Mouse (Mus musculus): ENCODE measurements around the gene Wdr93.

Gene Wdr93

DNA sequence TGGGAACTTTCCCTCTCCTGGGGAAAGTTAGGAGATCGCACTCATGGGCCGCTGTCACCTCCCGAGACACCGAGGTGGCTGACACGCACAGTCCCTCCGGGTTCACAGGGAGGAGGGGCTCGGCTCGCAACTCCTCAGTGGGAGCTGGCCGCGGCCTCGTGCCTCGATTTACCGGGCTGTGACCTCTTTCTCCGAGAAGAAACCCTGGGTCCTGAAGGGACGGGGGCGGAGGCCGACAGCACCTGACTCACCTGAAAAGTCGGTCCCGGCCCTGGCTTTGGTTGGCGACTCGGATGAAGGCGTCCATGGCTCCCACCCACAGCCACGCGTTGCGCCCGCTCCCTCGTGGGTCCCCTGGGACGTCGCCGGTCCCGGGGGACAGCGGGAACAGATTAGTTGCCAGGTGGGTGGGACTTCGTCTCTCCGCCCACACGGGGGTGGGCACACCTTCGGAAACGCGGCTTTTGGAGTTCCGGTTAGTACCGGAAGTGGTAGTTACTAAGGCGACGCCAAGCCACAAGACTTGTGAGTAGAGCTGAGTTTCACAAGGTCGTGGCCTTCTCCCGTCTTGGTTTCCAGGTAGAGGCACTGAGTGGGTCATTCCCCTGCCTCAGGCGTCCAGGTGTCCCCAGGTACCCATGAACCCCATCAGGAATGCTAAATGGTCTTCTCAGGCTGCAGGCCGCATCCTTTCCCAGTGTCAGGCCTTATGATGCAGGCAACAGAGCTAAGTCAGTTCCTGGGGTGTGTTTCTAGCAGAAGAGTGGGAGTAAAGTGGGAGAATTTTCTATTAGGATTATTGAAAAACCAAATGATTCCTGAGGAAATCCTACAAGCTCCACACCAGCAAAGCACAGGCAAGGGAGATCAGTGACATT lies at the start of gene Wdr93, which contains the start of gene Pex11a:
Gene Wdr93 (plus strand): TSS at position 505 of the 878 bp plus-strand sequence.
Gene Pex11a (minus strand): TSS at position 473 of the 878 bp plus-strand sequence.
- DNase-seq (ENCODE audit: low read depth in 1 of 2, low spot score in 2 of 2): peak; percentile 33 to 62

DNA sequence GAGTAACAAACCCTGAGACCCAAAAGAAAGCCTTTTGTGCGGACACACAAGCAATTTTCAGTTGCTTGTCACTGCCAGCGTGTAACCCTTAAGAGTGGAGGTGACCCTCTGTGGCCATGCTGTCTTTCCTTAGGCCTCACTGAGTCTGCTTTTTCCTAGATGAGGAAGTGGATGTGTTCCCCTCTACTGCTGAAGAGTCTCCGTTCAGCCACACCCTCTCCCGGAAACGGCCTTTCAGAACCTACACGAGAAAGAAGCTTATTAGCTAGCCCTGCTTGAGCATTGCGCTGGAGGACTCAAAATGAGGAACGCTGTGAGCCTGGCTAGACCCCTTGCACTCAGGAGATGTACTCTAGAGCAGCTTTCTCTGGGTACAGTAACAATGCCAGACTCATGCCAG lies 46.5 kb upstream of the Wdr93 start:
- DNase-seq (ENCODE audit: low read depth in 1 of 2, low spot score in 2 of 2): peak in 1 of 2 experiments; percentile 9

DNA sequence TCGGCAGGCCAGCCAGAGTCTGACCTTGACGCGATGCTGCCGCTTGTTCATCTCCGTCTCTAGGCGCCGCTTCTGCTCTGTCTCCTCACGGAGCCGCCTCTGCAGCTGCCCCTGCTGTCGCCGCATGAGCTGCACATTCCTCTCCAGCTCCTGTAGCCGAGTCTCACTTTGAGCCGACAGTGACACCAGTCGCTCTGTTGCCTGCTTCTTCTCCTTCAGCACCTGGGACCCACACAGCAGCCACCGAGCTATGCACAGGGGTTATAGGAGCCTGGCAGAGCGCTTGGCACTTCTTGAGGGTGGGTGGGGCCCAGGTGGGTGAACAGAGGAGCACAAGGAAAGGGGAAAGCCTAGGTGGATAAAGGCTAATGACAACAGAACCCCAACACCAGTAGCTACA lies 40.2 kb upstream of the Wdr93 start:
- DNase-seq (ENCODE audit: low read depth in 1 of 2, low spot score in 2 of 2): no peak

DNA sequence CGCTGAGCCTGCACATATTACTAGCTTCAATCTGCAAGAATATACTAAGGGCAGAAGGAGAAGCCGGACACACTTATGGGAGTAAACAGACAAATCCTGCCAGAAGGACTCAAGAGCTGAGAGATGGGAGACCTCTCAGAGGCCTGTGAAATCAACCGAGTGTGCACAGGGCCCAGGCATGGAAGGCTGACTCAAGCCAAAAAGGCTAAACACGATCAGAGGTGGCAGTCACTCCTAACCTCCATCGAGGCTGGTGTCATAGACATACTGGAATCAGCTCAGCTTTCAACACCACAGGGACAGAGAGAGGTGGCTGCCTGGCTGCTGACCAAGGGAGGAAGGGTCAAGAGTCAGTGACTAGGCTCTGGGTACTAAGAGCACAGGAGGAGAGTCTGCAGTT lies 37.8 kb upstream of the Wdr93 start:
- no peak for DNase-seq (ENCODE audit: low read depth in 1 of 2, low spot score in 2 of 2)

DNA sequence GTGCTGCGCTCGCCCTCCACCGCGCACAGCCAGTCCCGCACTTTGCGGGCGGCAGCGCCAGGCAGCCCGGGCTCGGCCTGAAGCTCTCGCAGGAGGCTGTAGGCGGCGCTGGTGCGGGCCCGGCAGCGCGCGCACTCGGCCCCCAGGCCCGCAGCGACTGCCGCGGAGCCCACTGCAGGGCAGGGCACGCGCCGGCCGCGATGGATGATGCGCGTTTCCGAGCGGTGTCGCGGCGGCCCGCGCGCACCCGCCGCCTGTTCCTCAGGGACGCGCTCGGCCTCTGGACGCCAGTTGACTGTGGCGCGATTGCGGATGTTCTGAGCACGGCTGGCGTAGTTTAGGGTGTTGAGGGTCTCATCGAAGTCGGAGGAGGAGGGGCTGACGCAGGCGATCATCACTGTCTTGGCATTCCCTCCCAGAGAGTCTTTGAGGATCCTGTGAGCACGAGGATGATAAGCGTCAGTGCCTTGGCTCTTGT lies 32.8 kb upstream of the Wdr93 start:
- DNase-seq (ENCODE audit: low read depth in 1 of 2, low spot score in 2 of 2): no peak

DNA sequence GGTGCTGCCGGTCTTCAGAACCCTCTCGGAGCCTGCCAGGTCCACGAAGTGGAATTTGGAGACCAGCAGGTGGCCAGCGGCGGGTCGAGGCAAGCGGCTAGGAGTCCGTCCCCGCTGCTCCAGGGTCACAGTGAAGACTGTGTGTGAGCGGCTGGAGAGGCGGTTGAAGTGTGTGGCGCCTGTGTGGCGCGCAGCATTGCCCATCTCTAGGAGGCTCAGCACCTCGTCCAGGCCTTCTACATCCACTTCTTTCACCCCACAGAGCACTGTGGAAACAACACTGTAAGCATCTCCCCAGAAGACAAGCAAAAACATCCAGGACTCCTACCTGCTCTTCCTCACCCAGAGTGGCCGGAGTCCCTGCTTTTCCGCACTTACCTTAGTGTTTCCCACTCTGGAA lies 32.1 kb upstream of the Wdr93 start:
- no peak for DNase-seq (ENCODE audit: low read depth in 1 of 2, low spot score in 2 of 2)

DNA sequence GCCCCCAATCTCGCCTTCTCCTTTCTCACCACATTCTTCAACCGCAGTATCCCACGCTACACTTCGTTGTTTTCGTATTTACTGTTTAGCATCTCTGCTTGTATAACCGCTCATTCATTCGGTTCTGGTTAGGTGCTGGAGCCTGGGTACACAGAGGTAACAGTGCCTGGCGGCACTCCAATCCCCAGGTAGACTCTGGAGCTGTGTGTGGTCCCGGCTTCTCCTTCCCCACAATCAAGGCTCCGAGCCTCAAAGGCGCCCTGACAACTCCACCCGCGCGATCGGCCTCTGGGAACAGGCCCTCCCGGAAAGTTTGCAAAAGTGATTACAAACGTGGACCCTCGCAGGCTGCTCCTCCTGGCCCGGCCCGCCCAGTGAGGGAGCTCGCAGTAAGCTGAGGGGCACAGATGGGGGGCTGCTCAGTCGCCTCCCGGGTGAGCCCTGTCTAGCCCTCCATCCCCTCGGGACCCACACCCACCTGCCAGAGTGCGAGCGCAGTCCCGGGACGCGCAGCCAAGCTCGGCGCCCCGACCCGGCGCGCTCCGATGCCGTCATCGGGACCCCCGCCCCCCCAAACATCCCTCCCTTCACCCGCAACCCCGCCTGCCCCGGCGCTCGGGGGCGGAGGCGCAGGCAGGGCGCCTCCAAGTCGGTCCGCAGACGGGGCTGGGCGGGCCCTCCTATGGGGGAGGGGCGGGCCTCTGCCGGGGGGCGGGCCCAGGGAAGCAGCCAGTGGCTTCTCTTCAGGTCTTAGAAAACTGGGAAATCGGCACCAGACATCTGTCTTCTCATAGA lies 27.6 kb upstream of the Wdr93 start, which contains the start of gene Kif7:
Gene Kif7 (minus strand): TSS at position 534 of the 795 bp plus-strand sequence.
- no peak for DNase-seq (ENCODE audit: low read depth in 1 of 2, low spot score in 2 of 2)

DNA sequence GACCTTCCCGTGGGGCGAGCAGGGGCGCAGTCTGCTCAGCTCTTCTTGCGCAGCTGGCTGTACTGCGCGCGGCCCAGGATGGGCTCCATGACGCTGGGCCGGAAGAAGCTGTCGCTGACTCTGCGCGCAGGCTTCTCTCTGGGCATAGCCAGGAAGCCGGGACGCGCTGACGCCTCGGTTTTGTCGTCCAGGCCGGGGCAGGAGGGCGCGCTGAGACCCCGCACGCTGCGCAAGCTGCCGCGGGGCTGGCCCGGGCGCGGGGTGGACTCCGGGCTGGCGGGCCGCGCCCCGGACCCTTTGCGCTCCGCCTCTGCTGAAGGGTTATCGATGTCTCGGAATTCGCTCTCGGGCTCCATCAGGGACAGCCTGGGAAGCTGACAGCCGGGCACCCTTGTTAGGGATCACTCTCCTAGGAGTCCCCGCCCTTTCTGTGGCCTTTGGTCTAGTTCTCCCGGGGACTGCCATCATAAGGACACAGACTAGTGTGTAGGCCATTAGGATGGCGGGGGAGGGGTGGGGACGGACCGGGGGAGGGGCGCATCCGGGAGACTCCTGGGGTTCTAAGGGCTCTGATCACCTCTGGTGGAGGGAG lies 21.5 kb upstream of the Wdr93 start:
- DNase-seq (ENCODE audit: low read depth in 1 of 2, low spot score in 2 of 2): no peak

DNA sequence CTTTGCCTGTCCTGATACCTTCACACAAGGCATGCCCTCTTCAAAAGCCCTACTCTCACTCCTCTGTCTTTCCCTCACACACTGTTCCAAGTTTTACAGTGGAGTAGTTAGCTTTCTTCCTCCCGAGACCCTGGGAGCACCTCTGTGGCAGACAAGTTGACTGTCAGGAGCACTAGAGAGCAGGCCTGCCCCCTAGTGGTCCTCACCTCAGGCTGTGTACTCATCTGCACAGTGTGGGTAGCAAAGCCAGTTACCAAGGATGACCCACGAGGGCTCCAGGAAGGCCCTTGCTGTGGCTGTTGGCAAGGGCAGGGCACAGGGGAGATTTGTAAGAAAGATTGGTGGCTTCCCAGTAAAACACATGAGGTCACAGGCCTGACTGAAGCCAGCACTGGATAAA lies 15.9 kb upstream of the Wdr93 start:
- DNase-seq (ENCODE audit: low read depth in 1 of 2, low spot score in 2 of 2): no peak

DNA sequence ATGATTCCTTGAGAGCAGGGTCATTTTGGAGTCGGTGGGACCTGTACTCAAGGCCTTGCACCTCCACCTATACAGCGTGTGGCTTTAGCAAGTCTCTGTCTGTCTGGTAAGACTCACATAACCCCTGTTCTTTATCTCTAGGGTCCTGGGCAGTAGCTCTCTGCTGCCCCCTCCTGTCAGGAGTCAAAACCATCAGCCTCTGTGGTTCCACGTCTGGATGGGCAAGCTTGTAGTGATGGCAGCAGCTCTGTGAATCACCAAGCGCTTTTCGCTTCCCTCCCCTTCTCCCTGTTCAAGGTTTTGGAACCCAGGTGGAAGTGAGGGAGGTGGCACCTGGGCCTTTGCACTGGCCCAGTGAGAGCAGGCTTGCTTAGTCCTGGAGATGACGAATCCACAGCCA lies 14.7 kb upstream of the Wdr93 start:
- DNase-seq (ENCODE audit: low read depth in 1 of 2, low spot score in 2 of 2): peak in 1 of 2 experiments; percentile 29

DNA sequence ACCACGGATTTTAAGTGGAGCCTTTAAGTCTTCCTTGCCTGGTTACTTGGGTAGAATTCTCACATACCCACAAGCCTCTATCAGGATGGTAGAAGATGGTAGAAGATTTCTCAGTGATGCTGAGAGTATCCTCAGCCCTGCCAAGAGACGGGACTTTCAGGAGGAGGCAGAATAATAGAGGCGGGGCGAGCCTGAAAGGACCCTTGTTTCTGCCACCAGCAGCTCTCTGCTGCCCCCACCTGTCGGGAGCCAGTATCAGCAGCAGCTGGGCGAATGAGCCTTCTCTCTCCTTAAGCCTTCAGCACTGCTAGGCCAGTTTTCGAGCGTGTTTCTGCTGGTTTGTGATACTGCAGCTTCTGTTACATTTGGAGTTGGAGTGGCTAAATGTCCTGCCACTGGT lies 13.8 kb upstream of the Wdr93 start:
- DNase-seq (ENCODE audit: low read depth in 1 of 2, low spot score in 2 of 2): peak in 1 of 2 experiments; percentile 41

DNA sequence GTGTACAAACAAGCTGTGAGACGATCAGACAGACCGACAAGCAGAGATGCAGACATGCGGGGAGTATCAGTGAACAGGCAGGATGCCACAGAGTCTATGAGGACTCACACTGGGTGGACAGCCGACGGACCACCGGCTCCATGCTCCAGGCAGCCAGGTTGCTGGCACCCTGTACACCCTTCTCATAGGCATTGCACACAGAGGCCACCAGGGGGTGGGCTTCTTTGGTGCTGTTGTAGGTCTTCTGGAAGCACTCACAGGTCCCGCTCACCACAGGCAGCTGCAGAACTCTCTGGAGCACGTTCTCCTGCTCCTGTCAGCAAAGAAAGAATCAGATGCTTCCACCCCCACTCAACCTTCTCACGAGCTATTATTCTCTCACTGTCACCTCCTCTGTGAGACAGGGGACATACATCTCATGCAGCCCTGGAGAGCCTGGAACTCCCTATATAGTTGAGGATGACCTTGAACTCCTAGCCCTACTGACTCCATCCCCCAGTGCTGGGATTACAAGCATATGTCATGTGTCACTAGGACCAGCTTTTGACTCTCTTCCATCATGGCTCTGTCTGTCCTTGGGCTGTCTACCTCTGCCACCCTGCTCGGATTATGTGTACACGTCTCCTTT lies 13.1 kb upstream of the Wdr93 start:
- no peak for DNase-seq (ENCODE audit: low read depth in 1 of 2, low spot score in 2 of 2)

DNA sequence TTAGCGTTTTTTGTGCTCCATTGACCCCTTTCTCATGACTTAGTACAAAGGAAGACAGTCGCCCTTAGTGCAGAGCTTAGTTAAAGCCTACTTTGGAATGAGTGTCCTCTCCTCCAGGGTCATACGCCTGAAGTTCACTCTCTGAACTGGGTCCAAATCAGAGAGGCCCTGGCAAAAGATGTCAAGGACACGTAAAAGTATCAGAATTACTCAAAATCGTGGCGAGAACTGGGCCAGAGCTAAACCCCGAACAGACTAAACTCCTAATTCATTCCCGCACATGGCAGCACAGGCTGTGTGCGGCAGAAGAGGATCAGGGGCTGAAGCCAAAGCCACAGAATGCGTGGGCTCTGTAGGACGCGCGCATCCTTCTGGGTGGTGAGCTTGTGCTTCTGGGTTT lies 11.5 kb upstream of the Wdr93 start:
- DNase-seq (ENCODE audit: low read depth in 1 of 2, low spot score in 2 of 2): no peak

DNA sequence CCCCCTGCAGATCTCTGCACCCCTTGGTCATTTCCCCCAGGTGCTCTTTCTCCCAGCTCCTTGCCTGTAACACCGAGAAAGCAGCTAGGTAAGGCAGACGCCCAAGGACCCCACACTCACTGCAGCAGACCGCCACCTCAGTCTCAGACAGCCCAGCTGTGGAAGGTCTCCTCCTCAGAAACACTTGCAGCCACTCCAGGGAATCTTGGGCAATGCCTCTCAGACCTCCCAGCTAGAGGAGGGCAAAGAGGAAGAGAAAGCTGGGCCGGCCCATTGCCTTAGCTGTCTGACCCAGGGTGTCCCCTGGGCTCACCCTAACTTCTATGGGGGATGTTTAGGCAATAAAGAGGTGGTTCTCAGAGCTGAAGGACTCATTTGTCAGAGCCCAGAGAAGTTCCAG lies 10.3 kb upstream of the Wdr93 start, which contains the start of gene Plin1:
Gene Plin1 (minus strand): TSS at position 282 of the 400 bp plus-strand sequence.
- peak in 1 of 2 experiments; percentile 31 for DNase-seq (ENCODE audit: low read depth in 1 of 2, low spot score in 2 of 2)

DNA sequence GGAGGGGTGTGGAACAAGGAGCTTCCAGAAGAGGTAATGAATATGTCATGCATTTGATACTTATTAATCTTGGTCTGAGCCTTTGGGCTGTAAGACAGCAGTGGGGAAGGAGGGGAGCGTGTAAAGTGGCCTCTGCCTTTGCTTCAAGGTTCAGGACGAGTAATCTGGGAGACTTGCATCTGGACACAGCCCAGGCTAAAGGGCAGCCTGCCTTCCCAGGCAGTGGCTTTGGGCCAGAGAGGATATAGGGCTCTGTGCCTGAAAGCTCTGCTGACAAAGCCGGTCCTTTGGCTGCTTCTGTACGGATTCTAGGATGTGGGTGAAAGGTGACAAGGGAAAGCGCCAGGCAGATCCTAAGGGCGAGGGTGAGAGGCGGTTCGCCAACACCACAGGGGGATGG lies 8.4 kb upstream of the Wdr93 start:
- DNase-seq (ENCODE audit: low read depth in 1 of 2, low spot score in 2 of 2): no peak

DNA sequence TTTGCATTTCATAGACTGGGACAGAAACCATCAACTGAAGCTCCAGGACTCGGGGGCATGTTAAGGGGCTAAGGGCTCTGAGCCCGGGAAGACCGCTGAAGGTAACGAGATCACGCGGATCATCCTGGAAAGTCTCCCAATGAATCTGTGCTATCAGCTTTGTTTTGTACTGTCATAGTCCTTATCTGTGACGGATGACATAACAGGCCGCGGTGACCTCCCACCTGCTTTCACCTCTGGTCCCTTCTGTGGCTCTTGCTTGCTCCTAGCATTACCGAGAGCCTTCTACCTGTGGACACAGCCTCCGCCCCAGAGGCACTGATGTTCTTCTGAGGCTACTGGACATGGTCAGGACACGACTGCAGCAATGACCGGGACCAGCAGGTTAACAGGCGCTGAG lies 6.5 kb upstream of the Wdr93 start:
- no peak for DNase-seq (ENCODE audit: low read depth in 1 of 2, low spot score in 2 of 2)

DNA sequence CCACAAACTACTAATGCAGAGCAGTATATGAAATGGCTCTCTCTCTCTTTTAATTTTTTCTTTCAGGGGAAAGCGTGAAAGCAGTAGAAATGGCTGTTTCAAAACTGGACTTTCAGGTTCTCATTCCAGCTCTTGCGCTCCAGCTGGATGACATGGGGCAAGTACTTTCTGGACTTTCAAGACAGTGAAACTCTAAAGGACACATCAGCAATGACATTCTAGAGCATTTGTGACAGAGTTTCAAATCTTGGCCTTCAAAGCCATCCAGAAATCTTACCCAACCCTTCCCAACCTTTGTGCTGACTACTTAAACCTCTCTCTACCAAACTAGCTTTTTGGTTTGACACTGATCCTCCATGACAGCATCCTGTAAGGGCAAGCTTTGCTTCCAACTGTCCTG lies 4.0 kb upstream of the Wdr93 start:
- no peak for DNase-seq (ENCODE audit: low read depth in 1 of 2, low spot score in 2 of 2)

DNA sequence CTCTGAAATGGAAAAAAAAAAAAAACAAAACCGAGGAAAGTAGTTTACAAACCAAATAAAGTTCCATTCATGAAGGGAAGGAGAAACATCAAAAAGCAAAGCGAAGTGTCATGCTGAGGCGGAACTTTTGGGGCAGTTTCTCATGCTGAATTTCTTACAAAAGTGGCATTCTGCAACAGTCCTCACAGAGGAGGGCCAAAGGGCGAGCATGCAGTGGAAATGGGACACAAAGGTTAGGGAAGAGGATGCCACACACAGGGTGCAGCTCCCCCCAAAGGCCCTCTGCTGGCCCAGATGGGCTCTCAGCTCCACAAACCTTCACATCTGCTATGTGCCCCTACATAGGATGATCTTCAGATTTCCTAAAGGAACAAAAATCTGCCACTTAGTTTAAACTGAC lies 2.7 kb upstream of the Wdr93 start:
- DNase-seq (ENCODE audit: low read depth in 1 of 2, low spot score in 2 of 2): no peak

DNA sequence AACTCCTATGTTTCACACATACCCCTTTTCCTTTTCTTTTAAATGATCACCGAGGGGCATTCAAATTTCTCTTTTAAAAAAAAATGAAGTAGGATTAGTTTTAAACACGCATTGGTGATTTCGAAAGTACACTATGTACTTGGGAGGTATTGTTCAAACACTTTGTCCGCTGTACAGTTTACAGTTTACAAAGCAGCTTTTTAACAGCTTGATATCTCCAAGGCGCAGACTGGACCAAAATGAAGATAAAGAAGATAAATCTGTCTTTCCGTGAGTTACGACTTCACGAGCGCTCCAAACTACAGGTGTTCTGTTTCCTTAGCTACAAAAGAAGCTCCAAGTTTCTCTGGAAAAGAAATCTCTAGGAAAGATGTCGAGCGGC lies 695 bp upstream of the Wdr93 start:
- no peak for DNase-seq (ENCODE audit: low read depth in 1 of 2, low spot score in 2 of 2)

DNA sequence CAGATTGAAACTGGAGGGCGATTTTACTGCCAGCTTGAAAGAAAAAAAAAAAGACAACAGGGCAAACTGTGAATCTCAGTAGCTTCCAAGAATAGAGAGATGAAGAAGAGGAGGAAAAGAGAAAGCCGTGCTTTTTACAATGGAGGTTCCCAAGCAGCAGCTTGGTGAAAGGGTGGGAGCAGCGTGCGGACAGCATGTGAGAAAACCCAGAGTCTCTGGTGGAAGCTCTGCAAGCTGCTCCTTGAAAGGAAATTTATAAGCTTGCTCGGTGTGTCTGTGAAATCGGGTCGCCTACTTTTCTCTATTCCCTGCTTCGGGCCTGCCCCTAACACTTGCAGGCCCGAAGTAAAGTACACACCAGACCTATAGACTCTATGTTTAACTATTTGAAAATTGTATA lies 1.1 kb downstream of the Wdr93 start:
- no peak for DNase-seq (ENCODE audit: low read depth in 1 of 2, low spot score in 2 of 2)

DNA sequence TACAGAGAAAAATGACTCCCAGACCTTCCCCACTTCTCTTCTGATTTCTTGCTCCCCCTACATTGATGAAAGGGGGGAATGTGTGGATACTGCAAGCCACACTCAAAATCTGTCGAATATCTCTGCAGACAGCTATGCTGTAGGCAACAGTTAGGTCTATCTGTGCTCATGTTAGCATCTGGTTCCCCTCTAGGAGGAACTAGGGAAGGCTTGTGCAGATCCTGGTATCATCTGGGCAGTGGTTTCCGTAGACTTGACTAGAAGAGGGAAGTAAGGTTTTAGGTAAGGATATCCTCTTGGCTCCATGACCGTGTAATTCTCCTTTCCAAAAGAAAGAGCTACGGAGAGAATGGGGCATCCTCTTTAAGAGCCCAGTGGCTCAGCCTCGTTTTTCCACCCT lies 1.6 kb downstream of the Wdr93 start:
- DNase-seq (ENCODE audit: low read depth in 1 of 2, low spot score in 2 of 2): no peak

Measured in monocyte, adult 2 months (primary cell).